Comparison of ENCODE assay signal across 7 mouse cellular contexts in the genomic region with DNA sequence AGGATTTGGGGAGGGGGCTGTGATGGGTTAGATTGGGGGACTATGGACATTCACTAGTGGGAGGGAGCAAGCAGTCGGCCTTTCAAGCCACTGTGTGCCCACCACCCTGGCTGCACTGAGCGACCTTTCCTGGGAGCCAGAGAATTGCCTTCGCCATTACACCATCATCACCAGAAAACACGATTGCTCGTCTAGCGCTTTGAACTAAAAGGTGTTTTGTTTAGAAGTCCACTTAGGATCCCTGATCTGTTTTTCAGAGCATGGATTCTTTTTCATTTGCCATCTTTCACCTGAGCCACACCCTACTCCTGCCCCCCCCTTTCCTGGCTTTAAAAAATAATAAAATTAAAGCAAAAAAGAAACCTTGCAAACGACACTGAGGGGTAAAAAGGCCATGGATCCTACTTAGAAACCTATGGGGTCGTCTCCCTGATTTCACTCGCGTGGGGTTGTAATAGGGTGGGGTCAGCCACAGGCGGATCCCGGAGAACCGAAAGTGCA. TPM values are rescaled to one million over a fixed set of nuclear protein-coding genes. Genes with fewer than 3 reads are reported as not detected.
A peak's percentile ranks its signal among the peaks of the same experiment; 100 is the strongest.
DNase-seq lines count a peak whose midpoint lies in the region; ATAC-seq and TF ChIP-seq lines count a peak whose summit lies in the region.

No protein-coding gene starts in this region.

- H3K27me3 ChIP-seq in neural tube, embryonic 11.5 days (ENCODE audit: control insufficient read depth, insufficient read depth, low read length): no peaks in the 10 kb centered on the region
- no peaks in the 10 kb centered on the region for H3K27me3 ChIP-seq in embryonic facial prominence, embryonic 15.5 days
- H3K27me3 ChIP-seq in intestine, postnatal 0 days (replicated peaks; ENCODE audit: control insufficient read depth, insufficient read depth, low read length): no peaks in the 10 kb centered on the region
- no peaks in the 10 kb centered on the region for H3K27me3 ChIP-seq in midbrain, postnatal 0 days (ENCODE audit: insufficient read depth, low read length)

- H3K9me3 ChIP-seq in neural tube, embryonic 11.5 days (ENCODE audit: control insufficient read depth, low read length): no peaks in the 10 kb centered on the region
- H3K9me3 ChIP-seq in embryonic facial prominence, embryonic 15.5 days (replicated peaks): no peaks in the 10 kb centered on the region
- no peaks in the 10 kb centered on the region for H3K9me3 ChIP-seq in intestine, postnatal 0 days (ENCODE audit: control insufficient read depth)
- no peaks in the 10 kb centered on the region for H3K9me3 ChIP-seq in midbrain, postnatal 0 days (ENCODE audit: low read length)

- peak overlapping the region; percentile 48 for H3K4me3 ChIP-seq in neural tube, embryonic 11.5 days (ENCODE audit: low read depth, low read length)
- H3K4me3 ChIP-seq in embryonic facial prominence, embryonic 15.5 days (replicated peaks): peak overlapping the region; percentile 58
- peak overlapping the region; percentile 70 for H3K4me3 ChIP-seq in intestine, postnatal 0 days (ENCODE audit: low read depth, low read length)
- H3K4me3 ChIP-seq in midbrain, postnatal 0 days (ENCODE audit: low read depth, low read length): peak overlapping the region; percentile 66

- under 1% methylated on average over 13 of the region's 13 CpGs for WGBS in neural tube, embryonic 11.5 days
- WGBS in embryonic facial prominence, embryonic 15.5 days: 1% methylated on average over 13 of the region's 13 CpGs
- 1% methylated on average over 13 of the region's 13 CpGs for WGBS in intestine, postnatal 0 days
- WGBS in midbrain, postnatal 0 days: 3% methylated on average over 13 of the region's 13 CpGs

- no peaks in the 10 kb centered on the region for H3K36me3 ChIP-seq in neural tube, embryonic 11.5 days (ENCODE audit: control insufficient read depth, insufficient read depth, low read length)
- no peaks in the 10 kb centered on the region for H3K36me3 ChIP-seq in embryonic facial prominence, embryonic 15.5 days
- 0 out of 2 replicates have a peak, but pooled peaks cover 7% of the 10 kb centered on the region for H3K36me3 ChIP-seq in intestine, postnatal 0 days (ENCODE audit: control insufficient read depth, insufficient read depth)
- no peaks in the 10 kb centered on the region for H3K36me3 ChIP-seq in midbrain, postnatal 0 days (ENCODE audit: insufficient read depth, low read length)

- H3K4me2 ChIP-seq in neural tube, embryonic 11.5 days (ENCODE audit: low read depth): peak overlapping the region; percentile 94
- H3K4me2 ChIP-seq in embryonic facial prominence, embryonic 15.5 days (replicated peaks): peak overlapping the region; percentile 82
- peak overlapping the region; percentile 92 for H3K4me2 ChIP-seq in intestine, postnatal 0 days (replicated peaks; ENCODE audit: low read depth)
- peak overlapping the region; percentile 97 for H3K4me2 ChIP-seq in midbrain, postnatal 0 days (ENCODE audit: low read depth, low read length, poor library complexity, severe bottlenecking)

- DNase-seq in neural tube, embryonic 11.5 days (ENCODE audit: low spot score): no peak
- DNase-seq in neural tube, embryonic 10.5 days (ENCODE audit: extremely low spot score, low spot score): no peak
- DNase-seq in midbrain, postnatal 0 days (ENCODE audit: low spot score): no peak
- no peak for DNase-seq in layer of hippocampus, adult 9-10 months (ENCODE audit: low spot score)
- no peak for DNase-seq in right cerebral cortex, adult 2 months (ENCODE audit: low spot score in 2 of 2)

- no peak for TF ChIP-seq CTCF in intestine, postnatal 0 days (IDR thresholded peaks at IDR 0.05; ENCODE audit: low read depth)
- TF ChIP-seq CTCF in midbrain, postnatal 0 days (IDR thresholded peaks at IDR 0.05): no peak

- peak; percentile 18; the same call in 1 of the 2 replicates for ATAC-seq in neural tube, embryonic 11.5 days (ENCODE audit: insufficient read depth, low FRiP score, low TSS enrichment)
- no peak for ATAC-seq in embryonic facial prominence, embryonic 15.5 days (ENCODE audit: insufficient number of reproducible peaks, low FRiP score, low TSS enrichment, low read depth)
- peak; percentile 7; the same call in 1 of the 2 replicates for ATAC-seq in intestine, postnatal 0 days
- 0 out of 2 replicates have a peak, but pooled peaks have one; percentile 7 for ATAC-seq in midbrain, postnatal 0 days (ENCODE audit: low FRiP score)

- H3K9ac ChIP-seq in neural tube, embryonic 11.5 days (ENCODE audit: low read length): peak overlapping the region; percentile 77
- peak overlapping the region; percentile 52 for H3K9ac ChIP-seq in embryonic facial prominence, embryonic 15.5 days
- H3K9ac ChIP-seq in intestine, postnatal 0 days (ENCODE audit: low read depth, low read length): peak overlapping the region; percentile 76
- H3K9ac ChIP-seq in midbrain, postnatal 0 days (replicated peaks; ENCODE audit: low read length, poor library complexity, severe bottlenecking): peak overlapping the region; percentile 64

- H3K27ac ChIP-seq in neural tube, embryonic 11.5 days (ENCODE audit: low read depth, low read length): peak overlapping the region; percentile 98
- H3K27ac ChIP-seq in embryonic facial prominence, embryonic 15.5 days (replicated peaks): peak overlapping the region; percentile 99
- peak overlapping the region; percentile 95 for H3K27ac ChIP-seq in intestine, postnatal 0 days (ENCODE audit: low read depth, low read length)
- H3K27ac ChIP-seq in midbrain, postnatal 0 days (ENCODE audit: low read depth, low read length): peak overlapping the region; percentile 63

- H3K4me1 ChIP-seq in neural tube, embryonic 11.5 days (ENCODE audit: control insufficient read depth, insufficient read depth, low read length): peaks cover 3% of the 10 kb centered on the region; the same call in 1 of the 2 replicates
- peaks cover 42% of the 10 kb centered on the region for H3K4me1 ChIP-seq in embryonic facial prominence, embryonic 15.5 days
- H3K4me1 ChIP-seq in intestine, postnatal 0 days (replicated peaks; ENCODE audit: control insufficient read depth, insufficient read depth, low read length): no peaks in the 10 kb centered on the region
- no peaks in the 10 kb centered on the region for H3K4me1 ChIP-seq in midbrain, postnatal 0 days (ENCODE audit: insufficient read depth, low read length)

RNA-seq across cellular contexts. Expression of gene Cdkn1b, which starts 7.4 kb away (rescaled TPM):
- polyA plus RNA-seq in neural tube, embryonic 11.5 days (2014; fragmentation: Nextera tagmentation; extraction: Ambion mirVana): 17.8 and 20.7 TPM in 2 replicates
- polyA plus RNA-seq in embryonic facial prominence, embryonic 15.5 days (2015; fragmentation: Nextera tagmentation; extraction: Ambion mirVana): 17.0 and 18.8 TPM in 2 replicates
- 14.8 and 15.3 TPM in 2 replicates for polyA plus RNA-seq in intestine, postnatal 0 days (2015; fragmentation: Nextera tagmentation; extraction: Ambion mirVana)
- 48.5 and 58.8 TPM in 2 replicates for total RNA-seq in midbrain, postnatal 0 days (2014; rRNA removed)
- polyA plus RNA-seq in midbrain, postnatal 0 days (2015; fragmentation: Nextera tagmentation; extraction: Ambion mirVana): 23.9 and 25.6 TPM in 2 replicates

RNA-seq across cellular contexts. Expression of gene Gpr19, which starts 29.3 kb away (rescaled TPM):
- polyA plus RNA-seq in neural tube, embryonic 11.5 days (2014; fragmentation: Nextera tagmentation; extraction: Ambion mirVana): 27.4 and 31.0 TPM in 2 replicates
- 6.8 and 7.4 TPM in 2 replicates for polyA plus RNA-seq in embryonic facial prominence, embryonic 15.5 days (2015; fragmentation: Nextera tagmentation; extraction: Ambion mirVana)
- 6.5 and 7.3 TPM in 2 replicates for polyA plus RNA-seq in intestine, postnatal 0 days (2015; fragmentation: Nextera tagmentation; extraction: Ambion mirVana)
- 32.1 and 34.2 TPM in 2 replicates for total RNA-seq in midbrain, postnatal 0 days (2014; rRNA removed)
- polyA plus RNA-seq in midbrain, postnatal 0 days (2015; fragmentation: Nextera tagmentation; extraction: Ambion mirVana): 38.5 and 41.6 TPM in 2 replicates

RNA-seq across cellular contexts. Expression of gene Apold1, which starts 53.9 kb away (rescaled TPM):
- polyA plus RNA-seq in neural tube, embryonic 11.5 days (2014; fragmentation: Nextera tagmentation; extraction: Ambion mirVana): 2.8 and 3.2 TPM in 2 replicates
- polyA plus RNA-seq in embryonic facial prominence, embryonic 15.5 days (2015; fragmentation: Nextera tagmentation; extraction: Ambion mirVana): 4.6 and 5.0 TPM in 2 replicates
- 2.2 and 3.2 TPM in 2 replicates for polyA plus RNA-seq in intestine, postnatal 0 days (2015; fragmentation: Nextera tagmentation; extraction: Ambion mirVana)
- total RNA-seq in midbrain, postnatal 0 days (2014; rRNA removed): 5.8 and 6.1 TPM in 2 replicates
- polyA plus RNA-seq in midbrain, postnatal 0 days (2015; fragmentation: Nextera tagmentation; extraction: Ambion mirVana): 4.3 and 5.1 TPM in 2 replicates
